Mouse (Mus musculus) megakaryocyte, embryonic 14.5 days (primary cell): ENCODE results near the gene Tctex1d2.

Experiments
- FLI1 ChIP-seq: IDR thresholded peaks from 2 replicates; pipeline ENCODE4 v1.6.1; 2012; ENCODE audit warnings: low read length, inconsistent platforms, mixed read lengths
- GATA1 ChIP-seq: IDR thresholded peaks from 3 replicates; pipeline ENCODE4 v1.6.1; 2012; ENCODE audit warnings: mixed read lengths, low read length, inconsistent platforms, borderline replicate concordance

GRCm38 (mm10) chr16:32431047-32431591, 11.6 kb downstream of the Tctex1d2 start:
- TF ChIP-seq GATA1, result no peak
- TF ChIP-seq FLI1, result no peak
